Mouse (Mus musculus) myocyte (in vitro differentiated cells): ENCODE measurements at regions not wholly inside any gene's neighbourhood (a gene's known extent, or its start where the extent isn't known, plus 50 kb on each side); places are given as distances from the start of the nearest gene placed in this dataset.

ENCODE experiments used
- H3K27me3 ChIP-seq: one replicate; pipeline ENCODE4 v1.6.1; 2011; ENCODE audit not compliant: control insufficient read depth, insufficient read depth, insufficient read length
- H3K36me3 ChIP-seq: one replicate; pipeline ENCODE4 v1.6.1; 2011; ENCODE audit not compliant: control insufficient read depth, insufficient read depth
- H3K4me2 ChIP-seq: one replicate; pipeline ENCODE4 v1.6.1; 2011; ENCODE audit warnings: low read depth, control low read depth
- H3K4me3 ChIP-seq: one replicate; pipeline ENCODE4 v1.5.1; 2011; ENCODE audit warnings: mild to moderate bottlenecking, control low read depth, moderate library complexity
- H3K79me2 ChIP-seq: one replicate; pipeline ENCODE4 v1.6.1; 2011; ENCODE audit not compliant: control insufficient read depth, insufficient read depth
- H3ac ChIP-seq: one replicate; pipeline ENCODE4 v1.6.1; 2011; ENCODE audit not compliant: control insufficient read depth, insufficient read length
- CEBPB ChIP-seq: IDR thresholded peaks from 2 replicates; pipeline ENCODE4 v1.6.1; 2011; ENCODE audit warnings: mild to moderate bottlenecking, moderate library complexity; ENCODE audit not compliant: poor library complexity, insufficient read depth, severe bottlenecking
- E2F4 ChIP-seq: IDR thresholded peaks from one replicate; pipeline ENCODE4 v1.6.1; 2011; ENCODE audit warnings: mild to moderate bottlenecking, control low read depth, moderate library complexity; ENCODE audit not compliant: insufficient read depth
- MAX ChIP-seq: IDR thresholded peaks from one replicate; pipeline ENCODE4 v1.6.1; 2011; ENCODE audit warnings: low read depth, mild to moderate bottlenecking, control low read depth
- MYOD1 ChIP-seq, 3 experiments: IDR thresholded peaks; one replicate each; pipeline ENCODE4 v1.6.1; 2011; ENCODE audit warnings: control low read depth in 2 of 3, low read depth in 2 of 3, mild to moderate bottlenecking in 2 of 3, moderate library complexity in 1 of 3; ENCODE audit not compliant: insufficient read length in 2 of 3, control insufficient read depth in 1 of 3
- MYOG ChIP-seq, 3 experiments: IDR thresholded peaks; one replicate each; pipeline ENCODE4 v1.6.1; 2011; ENCODE audit warnings: control low read depth in 2 of 3, low read depth in 2 of 3, mild to moderate bottlenecking in 2 of 3; ENCODE audit not compliant: insufficient read length in 2 of 3, control insufficient read depth in 1 of 3, insufficient read depth in 1 of 3
- POLR2A ChIP-seq: IDR thresholded peaks from one replicate; pipeline ENCODE4 v1.6.1; 2011; ENCODE audit warnings: low read depth, mild to moderate bottlenecking, control low read depth, moderate library complexity; ENCODE audit not compliant: insufficient read length
- POLR2AphosphoS2 ChIP-seq: IDR thresholded peaks from one replicate; pipeline ENCODE4 v1.6.1; 2011; ENCODE audit warnings: low read depth, control low read depth; ENCODE audit not compliant: insufficient read length
- REST ChIP-seq: IDR thresholded peaks from one replicate; pipeline ENCODE4 v1.6.1; 2011; ENCODE audit warnings: mild to moderate bottlenecking, control low read depth, moderate library complexity; ENCODE audit not compliant: insufficient read depth, insufficient read length
- SRF ChIP-seq: IDR thresholded peaks from one replicate; pipeline ENCODE4 v1.6.1; 2011; ENCODE audit warnings: low read depth; ENCODE audit not compliant: control insufficient read depth, insufficient read length
- TCF12 ChIP-seq: IDR thresholded peaks from one replicate; pipeline ENCODE4 v1.6.1; 2011; ENCODE audit warnings: mild to moderate bottlenecking, control low read depth; ENCODE audit not compliant: poor library complexity, insufficient read depth, severe bottlenecking
- TCF3 ChIP-seq: IDR thresholded peaks from one replicate; pipeline ENCODE4 v1.6.1; 2011; ENCODE audit warnings: low read depth, control low read depth; ENCODE audit not compliant: insufficient read length
- USF1 ChIP-seq: IDR thresholded peaks from one replicate; pipeline ENCODE4 v1.6.1; 2011; ENCODE audit warnings: low read depth, mild to moderate bottlenecking, control low read depth, moderate library complexity

- Histone ChIP-seq H3ac (no peak overlapping the region), H3K4me3 (no peak overlapping the region), H3K36me3 (no peaks in the 10 kb centered on the region), H3K79me2 (no peaks in the 10 kb centered on the region), H3K27me3 (no peaks in the 10 kb centered on the region), H3K4me2 (no peak overlapping the region)
- TF ChIP-seq E2F4, result no peak
- no peak for TF ChIP-seq REST
- TF ChIP-seq MAX, result no peak
- TF ChIP-seq MYOG (IDR thresholded peaks at IDR 0.05; ENCODE audit: control insufficient read depth in 1 of 3, insufficient read depth in 1 of 3, insufficient read length in 2 of 3, low read depth in 2 of 3), result no peak
- no peak for TF ChIP-seq POLR2AphosphoS2
These were observed 710.7 kb upstream of the Car8 start for GRCm38 (mm10) chr4:8949537-8949936.

- H3K36me3 ChIP-seq, result no peaks in the 10 kb centered on the region
- H3K4me2 ChIP-seq, result peak overlapping the region; percentile 88
- no peak overlapping the region for H3ac ChIP-seq
- no peaks in the 10 kb centered on the region for H3K79me2 ChIP-seq
- no peaks in the 10 kb centered on the region for H3K27me3 ChIP-seq
- no peak overlapping the region for H3K4me3 ChIP-seq
- TF ChIP-seq POLR2AphosphoS2 (peak; percentile 47), SRF (peak; percentile 49), TCF3 (peak; percentile 71), MYOD1 (IDR thresholded peaks at IDR 0.05; ENCODE audit: control insufficient read depth in 1 of 3, insufficient read length in 2 of 3, low read depth in 2 of 3) (peak in 2 of 3 experiments; percentile 50 to 80), POLR2A (peak; percentile 35), MYOG (IDR thresholded peaks at IDR 0.05; ENCODE audit: control insufficient read depth in 1 of 3, insufficient read depth in 1 of 3, insufficient read length in 2 of 3, low read depth in 2 of 3) (peak; percentile 29 to 86 (median 44)), USF1 (no peak), MAX (no peak), TCF12 (peak; percentile 57), REST (no peak), CEBPB (no peak), E2F4 (no peak)
These were observed 706.3 kb upstream of the Car8 start for GRCm38 (mm10) chr4:8945116-8945515.

GRCm38 (mm10) chr4:8943080-8943479, 704.2 kb upstream of the Car8 start:
- H3K36me3 ChIP-seq, result no peaks in the 10 kb centered on the region
- H3ac ChIP-seq, result no peak overlapping the region
- H3K4me2 ChIP-seq, result peak overlapping the region; percentile 88
- H3K27me3 ChIP-seq, result no peaks in the 10 kb centered on the region
- no peak overlapping the region for H3K4me3 ChIP-seq
- TF ChIP-seq REST (no peak), MYOG (IDR thresholded peaks at IDR 0.05; ENCODE audit: control insufficient read depth in 1 of 3, insufficient read depth in 1 of 3, insufficient read length in 2 of 3, low read depth in 2 of 3) (peak in 1 of 3 experiments; percentile 41), TCF12 (no peak), CEBPB (peak; percentile 69), E2F4 (no peak), MYOD1 (IDR thresholded peaks at IDR 0.05; ENCODE audit: control insufficient read depth in 1 of 3, insufficient read length in 2 of 3, low read depth in 2 of 3) (peak in 1 of 3 experiments; percentile 5), SRF (no peak), POLR2A (no peak), POLR2AphosphoS2 (no peak), USF1 (no peak), TCF3 (no peak)
- no peaks in the 10 kb centered on the region for H3K79me2 ChIP-seq

- Histone ChIP-seq H3K4me2 (peak overlapping the region; percentile 34), H3K4me3 (no peak overlapping the region), H3K36me3 (no peaks in the 10 kb centered on the region)
These were observed 700.1 kb upstream of the Car8 start for GRCm38 (mm10) chr4:8938948-8939411.

GRCm38 (mm10) chr4:8935899-8936298, 697.1 kb upstream of the Car8 start:
- Histone ChIP-seq H3K36me3 (no peaks in the 10 kb centered on the region), H3K27me3 (no peaks in the 10 kb centered on the region), H3K79me2 (no peaks in the 10 kb centered on the region), H3ac (no peak overlapping the region), H3K4me2 (no peak overlapping the region), H3K4me3 (no peak overlapping the region)
- no peak for TF ChIP-seq REST
- no peak for TF ChIP-seq MYOD1 (IDR thresholded peaks at IDR 0.05; ENCODE audit: control insufficient read depth in 1 of 3, insufficient read length in 2 of 3, low read depth in 2 of 3)
- TF ChIP-seq E2F4, result no peak
- no peak for TF ChIP-seq SRF
- TF ChIP-seq CEBPB, result no peak
- TF ChIP-seq POLR2A, result no peak
- TF ChIP-seq TCF12, result no peak
- no peak for TF ChIP-seq MAX
- TF ChIP-seq USF1, result no peak
- TF ChIP-seq TCF3, result no peak

More at GRCm38 (mm10) chr4:8938948-8939411, 700.1 kb upstream of the Car8 start:
- TF ChIP-seq E2F4 (no peak), MAX (no peak), USF1 (no peak), MYOG (IDR thresholded peaks at IDR 0.05; ENCODE audit: control insufficient read depth in 1 of 3, insufficient read depth in 1 of 3, insufficient read length in 2 of 3, low read depth in 2 of 3) (peak; percentile 93 to 99 (median 98)), REST (no peak), TCF12 (peak; percentile 90), POLR2A (no peak), SRF (peak; percentile 92), TCF3 (peak; percentile 94), MYOD1 (IDR thresholded peaks at IDR 0.05; ENCODE audit: control insufficient read depth in 1 of 3, insufficient read length in 2 of 3, low read depth in 2 of 3) (peak; percentile 80 to 95 (median 91)), POLR2AphosphoS2 (no peak), CEBPB (no peak)
- H3K79me2 ChIP-seq, result no peaks in the 10 kb centered on the region
- H3ac ChIP-seq, result no peak overlapping the region
- no peaks in the 10 kb centered on the region for H3K27me3 ChIP-seq
